Mouse (Mus musculus) MEL (cell line): Measurements from ENCODE around the gene Arid1b.

Experiments used
- CHD2 ChIP-seq: IDR thresholded peaks from 2 replicates; pipeline ENCODE4 v1.6.1; 2011; ENCODE audit warnings: low read length, improper control_type of control experiment
- CTCF ChIP-seq, 3 experiments: IDR thresholded peaks in 2 of 3; conservative IDR thresholded peaks in 1 of 3; 2 replicates each; pipeline ENCODE4 v1.5.1; 2011 to 2012; ENCODE audit warnings: low read length in 3 of 3, low read depth in 2 of 3, mild to moderate bottlenecking in 2 of 3, improper control_type of control experiment in 1 of 3, inconsistent platforms in 1 of 3, mixed read lengths in 1 of 3, moderate library complexity in 1 of 3; ENCODE audit not compliant: control insufficient read depth in 1 of 3, insufficient read depth in 1 of 3, poor library complexity in 1 of 3, severe bottlenecking in 1 of 3
- EP300 ChIP-seq, 2 experiments: IDR thresholded peaks; 2 replicates each; pipeline ENCODE4 v1.6.1; 2011; ENCODE audit warnings: improper control_type of control experiment in 2 of 2, low read length in 2 of 2, low read depth in 1 of 2, mild to moderate bottlenecking in 1 of 2
- MAZ ChIP-seq: IDR thresholded peaks from 2 replicates; pipeline ENCODE4 v1.6.1; 2012; ENCODE audit warnings: low read depth, mild to moderate bottlenecking, inconsistent platforms, low read length, improper control_type of control experiment
- POLR2A ChIP-seq, 2 experiments: IDR thresholded peaks; 2 replicates each; pipeline ENCODE4 v1.6.1; 2011 to 2012; ENCODE audit warnings: low read length in 2 of 2, mild to moderate bottlenecking in 2 of 2, control low read depth in 1 of 2, improper control_type of control experiment in 1 of 2, low read depth in 1 of 2, moderate library complexity in 1 of 2; ENCODE audit not compliant: control insufficient read depth in 1 of 2, insufficient read depth in 1 of 2, poor library complexity in 1 of 2
- UBTF ChIP-seq: IDR thresholded peaks from 2 replicates; pipeline ENCODE4 v1.6.1; 2012; ENCODE audit warnings: low read depth, mild to moderate bottlenecking, inconsistent platforms, low read length, improper control_type of control experiment, moderate library complexity, borderline replicate concordance; ENCODE audit not compliant: insufficient read depth

DNA sequence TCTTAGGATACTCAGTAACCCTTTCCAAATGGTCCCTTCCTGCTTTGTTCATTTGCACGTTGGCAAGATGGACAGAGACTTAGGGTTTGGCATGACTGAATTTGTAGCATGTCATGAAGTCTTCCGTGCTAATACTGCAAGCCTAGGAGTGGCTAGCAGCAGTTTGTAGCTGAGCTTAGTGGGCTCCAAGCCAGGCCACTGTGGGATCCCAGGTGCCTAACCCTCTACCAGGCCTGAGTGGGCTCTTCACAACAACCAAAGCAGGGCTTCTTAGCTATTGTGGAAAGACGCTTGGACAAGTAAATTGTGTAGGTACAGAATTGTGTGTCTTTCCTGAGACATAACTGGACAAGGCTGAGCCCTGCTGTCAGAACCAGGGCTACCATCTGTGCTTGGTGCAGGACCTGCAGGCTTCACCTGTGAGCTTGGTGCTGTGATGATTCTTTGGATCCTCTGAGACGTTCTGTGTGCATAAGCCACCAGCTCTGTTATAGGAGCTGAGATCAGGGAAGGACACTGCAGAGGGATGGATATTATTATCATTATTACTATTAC, 286.4 kb downstream of the Arid1b start:
- TF ChIP-seq CTCF (IDR thresholded peaks at IDR 0.05 in 2 of 3, conservative IDR thresholded peaks at IDR 0.05 in 1 of 3; ENCODE audit: control insufficient read depth in 1 of 3, insufficient read depth in 1 of 3, low read depth in 2 of 3, low read length in 3 of 3, poor library complexity in 1 of 3, severe bottlenecking in 1 of 3) (no peak), EP300 (IDR thresholded peaks at IDR 0.05; ENCODE audit: low read depth in 1 of 2, low read length in 2 of 2) (no peak), MAZ (no peak), POLR2A (IDR thresholded peaks at IDR 0.05; ENCODE audit: control insufficient read depth in 1 of 2, insufficient read depth in 1 of 2, low read depth in 1 of 2, low read length in 2 of 2, poor library complexity in 1 of 2) (no peak), UBTF (no peak), CHD2 (no peak)
